Mouse (Mus musculus) lung, postnatal 10 days (tissue): ENCODE results near the gene Slc13a1.
A peak's percentile ranks its signal among the peaks of the same experiment; 100 is the strongest.
"Not testable (repeated sequence)": the region's sequence is repeated elsewhere in the genome, so short reads cannot be mapped to it uniquely, and the experiment has no call there.

Experiments
- DNase-seq: peaks from one replicate; pipeline ENCODE4 v3.0.0; 2021

Gene Slc13a1

GRCm38 (mm10) chr6:24167734-24168327 lies at the start of gene Slc13a1:
Gene Slc13a1 (minus strand): TSS chr6:24168092.
- no peak for DNase-seq

- DNase-seq: no peak
Observed at GRCm38 (mm10) chr6:24207866-24208265, 40.0 kb upstream of the Slc13a1 start.

GRCm38 (mm10) chr6:24202226-24202625 lies 34.3 kb upstream of the Slc13a1 start:
- DNase-seq: no peak

GRCm38 (mm10) chr6:24200644-24201484 lies 33.0 kb upstream of the Slc13a1 start:
- DNase-seq: no peak

GRCm38 (mm10) chr6:24197501-24198195 lies 29.8 kb upstream of the Slc13a1 start:
- not testable (repeated sequence) for DNase-seq

GRCm38 (mm10) chr6:24196406-24196805 lies 28.5 kb upstream of the Slc13a1 start:
- not testable (repeated sequence) for DNase-seq

- no peak for DNase-seq
Observed at GRCm38 (mm10) chr6:24183439-24183838, 15.5 kb upstream of the Slc13a1 start.

- no peak for DNase-seq
Observed at GRCm38 (mm10) chr6:24175393-24175792, 7.5 kb upstream of the Slc13a1 start.

GRCm38 (mm10) chr6:24173951-24174350 lies 6.1 kb upstream of the Slc13a1 start:
- DNase-seq: no peak

- peak; percentile 4 for DNase-seq
Observed at GRCm38 (mm10) chr6:24172736-24173135, 4.8 kb upstream of the Slc13a1 start.

GRCm38 (mm10) chr6:24166772-24167171 lies 1.1 kb downstream of the Slc13a1 start:
- no peak for DNase-seq

- DNase-seq: no peak
Observed at GRCm38 (mm10) chr6:24165249-24165648, 2.6 kb downstream of the Slc13a1 start.

- DNase-seq: no peak
Observed at GRCm38 (mm10) chr6:24159795-24160194, 8.1 kb downstream of the Slc13a1 start.

GRCm38 (mm10) chr6:24154901-24155300 lies 13.0 kb downstream of the Slc13a1 start:
- DNase-seq: no peak

GRCm38 (mm10) chr6:24132951-24133350 lies 34.9 kb downstream of the Slc13a1 start:
- no peak for DNase-seq

GRCm38 (mm10) chr6:24122632-24123031 lies 45.3 kb downstream of the Slc13a1 start:
- no peak for DNase-seq

- no peak for DNase-seq
Observed at GRCm38 (mm10) chr6:24111614-24112013, 56.3 kb downstream of the Slc13a1 start.

GRCm38 (mm10) chr6:24108471-24108870 lies 59.4 kb downstream of the Slc13a1 start:
- DNase-seq: no peak

- DNase-seq: no peak
Observed at GRCm38 (mm10) chr6:24106157-24106556, 61.7 kb downstream of the Slc13a1 start.

- DNase-seq: no peak
Observed at GRCm38 (mm10) chr6:24105681-24106080, 62.2 kb downstream of the Slc13a1 start.

GRCm38 (mm10) chr6:24101281-24101680 lies 66.6 kb downstream of the Slc13a1 start:
- DNase-seq: no peak

GRCm38 (mm10) chr6:24100705-24101104 lies 67.2 kb downstream of the Slc13a1 start:
- no peak for DNase-seq

GRCm38 (mm10) chr6:24097400-24097799 lies 70.5 kb downstream of the Slc13a1 start:
- DNase-seq: no peak

GRCm38 (mm10) chr6:24076089-24076488 lies 91.8 kb downstream of the Slc13a1 start:
- DNase-seq: no peak
